Mouse (Mus musculus): Measurements from ENCODE around the gene Vasp. TPM values are rescaled to one million over a fixed set of nuclear protein-coding genes. Genes with fewer than 3 reads are reported as not detected.

Vasp gene
- polyA plus RNA-seq, 1 experiment from 2014 or later = 61.1 TPM

DNA sequence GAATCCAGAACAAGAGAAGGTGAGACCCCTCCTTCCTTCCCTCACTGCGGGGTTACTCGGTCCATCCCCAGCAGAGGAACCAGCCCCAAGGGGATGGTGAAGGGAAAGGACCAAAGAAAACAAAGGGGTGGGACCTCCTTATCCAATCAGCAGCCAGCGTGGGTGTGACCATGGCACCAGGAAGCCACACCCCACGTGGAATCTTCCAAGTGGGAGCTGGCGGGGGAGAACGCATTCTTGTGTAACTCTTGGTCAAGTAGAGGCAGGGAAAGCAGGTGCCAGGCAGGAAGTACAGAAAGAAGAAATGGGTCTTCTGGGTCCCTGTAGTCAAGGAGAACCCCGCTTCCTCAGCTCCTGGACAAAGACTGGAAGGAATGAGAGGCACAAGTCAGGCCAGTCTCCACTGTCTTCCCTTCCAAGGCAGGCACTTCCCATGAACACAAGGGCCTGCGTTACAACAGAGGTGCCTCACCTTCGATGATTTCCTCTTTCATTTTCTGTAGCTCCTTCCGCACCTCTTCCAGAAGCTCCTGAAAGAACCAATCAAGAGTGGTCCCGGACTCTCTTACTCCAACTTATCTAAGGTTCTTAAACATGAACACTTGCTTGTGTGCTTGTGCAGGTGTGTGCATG, 14.1 kb downstream of the Vasp start:
- peaks cover 6% of the 10 kb centered on the region for H3K4me1 ChIP-seq
- peak; percentile 74 for DNase-seq (ENCODE audit: low spot score)
- no peaks in the 10 kb centered on the region for H3K27me3 ChIP-seq (replicated peaks; ENCODE audit: low read depth, poor library complexity, severe bottlenecking)
- H3K4me3 ChIP-seq = 0 out of 2 replicates have a peak overlapping the region, but pooled peaks have one; percentile 23
- peaks cover 78% of the 10 kb centered on the region for H3K36me3 ChIP-seq (replicated peaks)
- no peak overlapping the region for H3K27ac ChIP-seq (replicated peaks)
- H3K9me3 ChIP-seq = no peaks in the 10 kb centered on the region
- WGBS = 34% methylated on average over 11 of the region's 11 CpGs

DNA sequence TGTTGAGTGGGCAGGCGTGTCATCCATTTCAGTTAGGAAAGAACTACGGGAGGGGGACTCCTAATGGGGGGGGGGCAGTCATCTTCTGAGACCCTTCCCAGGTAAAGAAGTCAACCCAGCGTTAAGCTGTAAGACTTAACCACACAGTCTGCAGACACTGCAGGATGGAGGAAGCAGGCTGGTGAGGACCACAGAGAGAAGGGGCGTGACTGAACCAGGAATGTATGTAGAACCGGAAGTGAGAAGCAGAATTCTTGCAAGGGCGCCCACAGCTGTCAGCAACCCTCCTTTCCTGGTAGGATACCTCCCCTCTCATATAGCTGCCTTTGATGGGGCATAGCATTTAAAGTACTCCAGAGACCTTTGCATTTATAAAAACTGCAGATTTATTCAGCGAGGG, 15.1 kb downstream of the Vasp start:
- Histone ChIP-seq H3K4me1 (peaks cover 6% of the 10 kb centered on the region), H3K27ac (replicated peaks) (no peak overlapping the region), H3K9me3 (no peaks in the 10 kb centered on the region), H3K27me3 (replicated peaks; ENCODE audit: low read depth, poor library complexity, severe bottlenecking) (no peaks in the 10 kb centered on the region), H3K36me3 (replicated peaks) (peaks cover 69% of the 10 kb centered on the region), H3K4me3 (no peak overlapping the region)
- DNase-seq (ENCODE audit: low spot score) = no peak
- WGBS = 86% methylated on average over 7 of the region's 7 CpGs

DNA sequence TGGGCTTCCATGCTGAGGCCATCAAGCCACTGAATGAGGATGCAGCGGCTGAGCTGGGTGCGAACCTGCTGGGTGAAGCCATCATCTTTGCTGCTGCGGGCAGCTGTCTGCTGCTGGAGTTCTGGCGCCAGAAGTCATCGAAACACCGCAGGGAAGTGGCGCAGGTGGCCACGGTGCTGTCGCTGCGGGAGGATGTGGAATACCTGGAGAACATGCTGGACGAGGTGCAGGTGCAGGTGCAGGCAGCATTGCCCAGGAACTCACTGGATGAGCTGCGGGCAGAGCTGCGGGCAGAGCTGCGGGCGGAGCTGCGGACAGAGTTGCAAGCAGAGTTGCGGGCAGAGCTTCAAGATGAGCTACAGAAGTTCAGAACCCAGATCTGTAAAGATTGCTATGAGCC, 16.2 kb downstream of the Vasp start:
- H3K27ac ChIP-seq (replicated peaks) = no peak overlapping the region
- no peaks in the 10 kb centered on the region for H3K27me3 ChIP-seq (replicated peaks; ENCODE audit: low read depth, poor library complexity, severe bottlenecking)
- peaks cover 6% of the 10 kb centered on the region for H3K4me1 ChIP-seq
- no peak for DNase-seq (ENCODE audit: low spot score)
- no peak overlapping the region for H3K4me3 ChIP-seq
- H3K9me3 ChIP-seq = no peaks in the 10 kb centered on the region
- H3K36me3 ChIP-seq (replicated peaks) = peaks cover 57% of the 10 kb centered on the region
- 86% methylated on average over 17 of the region's 17 CpGs for WGBS

DNA sequence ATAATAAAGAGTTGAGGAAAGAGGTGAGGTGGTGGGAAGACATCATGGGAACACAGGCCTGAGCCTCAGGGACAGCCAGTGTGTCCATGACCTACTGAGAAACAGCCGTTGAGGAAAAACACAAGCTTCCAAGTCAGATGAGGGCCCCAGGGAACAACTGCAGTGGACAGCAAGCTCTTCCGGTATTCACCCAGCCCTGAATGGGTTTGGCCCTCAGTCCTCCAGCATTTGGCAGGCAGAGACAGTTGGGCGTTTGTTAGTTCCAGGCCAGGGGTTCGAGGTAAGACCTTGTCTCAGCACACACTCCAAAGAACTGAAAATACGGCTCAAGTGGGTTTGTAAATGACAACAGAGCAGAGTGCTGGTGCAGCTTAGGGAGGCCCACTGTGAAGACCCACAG, 18.2 kb downstream of the Vasp start:
- 65% methylated on average over 5 of the region's 5 CpGs for WGBS
- H3K4me3 ChIP-seq = no peak overlapping the region
- H3K4me1 ChIP-seq = peaks cover 6% of the 10 kb centered on the region
- DNase-seq (ENCODE audit: low spot score) = no peak
- no peaks in the 10 kb centered on the region for H3K27me3 ChIP-seq (replicated peaks; ENCODE audit: low read depth, poor library complexity, severe bottlenecking)
- no peaks in the 10 kb centered on the region for H3K9me3 ChIP-seq
- H3K36me3 ChIP-seq (replicated peaks) = peaks cover 40% of the 10 kb centered on the region
- H3K27ac ChIP-seq (replicated peaks) = no peak overlapping the region

DNA sequence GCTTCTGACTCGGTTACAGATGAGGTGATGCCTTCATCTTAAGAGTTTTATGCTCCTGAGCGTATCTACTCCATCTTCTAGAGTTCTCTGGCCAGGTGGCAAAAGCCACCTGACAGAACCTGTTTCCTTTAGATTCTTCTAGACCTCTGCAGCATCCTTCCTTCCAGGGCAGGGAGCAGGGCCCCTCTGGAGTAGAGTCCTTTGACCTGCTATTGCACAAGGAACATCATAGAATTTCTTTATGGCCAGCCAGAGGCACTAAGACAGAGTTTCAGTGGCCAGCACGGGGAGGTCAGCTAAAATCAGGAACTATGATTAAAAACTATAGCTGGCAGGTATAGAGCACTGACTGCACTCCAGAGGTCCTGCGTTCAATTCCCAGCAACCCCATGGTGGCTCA, 19.5 kb downstream of the Vasp start:
- Histone ChIP-seq H3K4me1 (no peaks in the 10 kb centered on the region), H3K4me3 (no peak overlapping the region), H3K9me3 (no peaks in the 10 kb centered on the region), H3K27ac (replicated peaks) (no peak overlapping the region), H3K27me3 (replicated peaks; ENCODE audit: low read depth, poor library complexity, severe bottlenecking) (no peaks in the 10 kb centered on the region), H3K36me3 (replicated peaks) (peaks cover 34% of the 10 kb centered on the region)
- 83% methylated on average over 4 of the region's 4 CpGs for WGBS
- no peak for DNase-seq (ENCODE audit: low spot score)

DNA sequence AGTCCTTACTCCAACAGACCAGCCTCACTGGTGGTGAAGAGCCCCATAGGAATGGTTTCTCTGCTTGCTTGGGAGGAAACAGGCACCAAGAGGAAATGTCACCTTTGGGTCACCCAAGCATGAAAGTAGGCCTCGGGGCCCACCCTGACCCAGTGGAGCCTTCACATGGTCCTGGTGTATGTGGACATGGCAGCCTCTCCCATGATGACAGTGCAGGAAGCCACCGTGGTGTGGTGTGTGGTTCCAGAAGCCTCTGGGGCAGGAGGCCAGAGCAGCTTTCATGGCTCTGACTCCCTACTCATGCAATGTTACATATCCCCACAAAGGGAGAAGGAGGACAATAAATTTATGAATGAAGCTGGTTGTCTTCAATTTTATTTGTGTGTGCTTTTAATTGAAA, 24.1 kb downstream of the Vasp start:
- no peak overlapping the region for H3K27ac ChIP-seq (replicated peaks)
- WGBS = 95% methylated on average over 2 of the region's 2 CpGs
- no peaks in the 10 kb centered on the region for H3K9me3 ChIP-seq
- H3K27me3 ChIP-seq (replicated peaks; ENCODE audit: low read depth, poor library complexity, severe bottlenecking) = no peaks in the 10 kb centered on the region
- H3K4me1 ChIP-seq = no peaks in the 10 kb centered on the region
- DNase-seq (ENCODE audit: low spot score) = no peak
- H3K36me3 ChIP-seq (replicated peaks) = peaks cover 44% of the 10 kb centered on the region
- H3K4me3 ChIP-seq = no peak overlapping the region

DNA sequence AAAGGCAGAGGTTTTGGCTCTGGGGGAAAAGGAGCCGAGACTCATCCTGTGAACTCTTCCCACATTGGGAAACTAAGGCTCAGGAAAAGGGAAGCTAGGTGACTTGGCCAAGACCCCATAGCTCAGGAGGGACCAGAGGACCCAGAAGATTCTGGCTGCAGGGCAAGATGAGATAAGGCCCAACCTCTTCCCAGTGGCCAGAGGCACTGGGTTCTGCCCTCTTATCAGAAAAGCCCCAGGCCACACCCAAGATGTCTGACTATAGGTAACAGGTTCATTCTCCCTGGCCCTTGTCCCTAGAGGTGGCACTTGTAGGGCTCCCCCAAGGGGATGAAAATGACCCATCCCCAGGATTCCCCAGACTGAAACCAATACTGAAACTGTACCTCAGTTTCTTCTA, 24.8 kb downstream of the Vasp start:
- WGBS = 92% methylated on average over 1 of the region's 1 CpGs
- no peak overlapping the region for H3K4me3 ChIP-seq

DNA sequence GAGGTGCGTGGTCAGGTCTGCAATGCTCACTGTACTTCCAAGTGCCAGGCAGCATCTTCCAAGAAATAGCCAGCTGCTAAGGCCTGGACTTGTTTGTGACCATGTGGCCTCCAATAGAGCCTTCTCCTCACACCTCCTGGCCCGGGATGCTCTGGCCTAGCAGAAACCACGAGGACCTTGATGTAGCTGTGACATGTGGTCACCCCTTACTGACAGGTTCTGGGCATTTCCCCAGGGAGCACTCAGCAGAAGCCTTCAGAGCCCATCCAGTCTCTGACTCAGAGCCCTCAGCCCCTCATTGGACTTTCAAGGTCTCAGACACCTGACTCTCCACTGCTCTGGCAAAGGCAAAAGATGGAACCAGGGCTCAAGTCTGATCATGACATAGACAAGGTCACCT, 26.5 kb downstream of the Vasp start:
- Histone ChIP-seq H3K9me3 (no peaks in the 10 kb centered on the region), H3K36me3 (replicated peaks) (peaks cover 54% of the 10 kb centered on the region), H3K4me1 (no peaks in the 10 kb centered on the region), H3K4me3 (no peak overlapping the region), H3K27me3 (replicated peaks; ENCODE audit: low read depth, poor library complexity, severe bottlenecking) (no peaks in the 10 kb centered on the region), H3K27ac (replicated peaks) (no peak overlapping the region)
- 94% methylated on average over 3 of the region's 3 CpGs for WGBS
- no peak for DNase-seq (ENCODE audit: low spot score)

More for the DNA sequence above, 24.8 kb downstream of the Vasp start:
- H3K27ac ChIP-seq (replicated peaks) = no peak overlapping the region
- peaks cover 44% of the 10 kb centered on the region for H3K36me3 ChIP-seq (replicated peaks)
- DNase-seq (ENCODE audit: low spot score) = no peak
- no peaks in the 10 kb centered on the region for H3K9me3 ChIP-seq
- no peaks in the 10 kb centered on the region for H3K27me3 ChIP-seq (replicated peaks; ENCODE audit: low read depth, poor library complexity, severe bottlenecking)
- H3K4me1 ChIP-seq = no peaks in the 10 kb centered on the region

DNA sequence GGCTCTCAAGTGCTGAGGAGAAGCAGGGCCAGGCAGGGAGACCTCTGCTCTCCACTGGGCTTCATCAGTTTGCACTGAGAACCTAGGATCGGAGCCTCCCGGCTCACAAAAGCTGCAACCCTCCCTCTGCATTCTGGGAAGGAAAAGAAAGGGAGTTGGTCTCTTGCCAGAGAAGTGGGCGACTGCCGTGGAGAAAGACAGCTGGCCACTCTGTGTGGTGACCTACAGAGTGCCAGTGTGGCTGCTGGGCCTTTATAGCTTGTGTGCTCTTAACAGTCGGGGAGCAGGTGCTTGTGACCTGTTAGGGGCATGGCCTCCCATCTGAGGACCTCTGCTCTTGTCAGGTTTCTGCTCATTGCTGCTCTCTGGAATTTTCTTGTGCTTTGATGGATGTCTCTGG, 27.8 kb downstream of the Vasp start:
- H3K27ac ChIP-seq (replicated peaks) = no peak overlapping the region
- H3K4me3 ChIP-seq = no peak overlapping the region
- 92% methylated on average over 5 of the region's 5 CpGs for WGBS
- H3K9me3 ChIP-seq = no peaks in the 10 kb centered on the region
- H3K27me3 ChIP-seq (replicated peaks; ENCODE audit: low read depth, poor library complexity, severe bottlenecking) = no peaks in the 10 kb centered on the region
- H3K4me1 ChIP-seq = no peaks in the 10 kb centered on the region
- no peak for DNase-seq (ENCODE audit: low spot score)
- peaks cover 51% of the 10 kb centered on the region for H3K36me3 ChIP-seq (replicated peaks)

DNA sequence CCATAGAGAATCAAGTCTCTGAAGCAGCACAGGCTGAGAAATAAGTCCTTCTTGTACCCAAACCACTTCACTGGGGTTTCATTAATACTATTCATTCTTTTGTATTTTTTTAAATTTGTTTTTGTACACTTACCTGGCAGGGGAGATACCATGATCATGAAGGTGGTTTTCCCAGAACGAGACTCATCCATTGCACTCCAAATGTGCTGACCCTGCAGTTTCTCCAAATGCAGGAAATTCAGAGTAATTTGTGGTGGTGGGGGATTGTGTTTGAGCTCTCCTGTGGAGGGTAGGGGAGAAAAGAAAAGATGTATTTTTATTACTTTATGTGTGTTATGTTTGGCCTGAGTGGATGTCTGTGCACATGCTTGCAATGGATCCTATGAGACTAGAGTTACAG, 29.6 kb downstream of the Vasp start:
- no peaks in the 10 kb centered on the region for H3K27me3 ChIP-seq (replicated peaks; ENCODE audit: low read depth, poor library complexity, severe bottlenecking)
- no peak for DNase-seq (ENCODE audit: low spot score)
- H3K36me3 ChIP-seq (replicated peaks) = peaks cover 42% of the 10 kb centered on the region
- no peaks in the 10 kb centered on the region for H3K9me3 ChIP-seq
- 96% methylated on average over 1 of the region's 1 CpGs for WGBS
- H3K4me1 ChIP-seq = no peaks in the 10 kb centered on the region
- no peak overlapping the region for H3K27ac ChIP-seq (replicated peaks)
- H3K4me3 ChIP-seq = no peak overlapping the region

DNA sequence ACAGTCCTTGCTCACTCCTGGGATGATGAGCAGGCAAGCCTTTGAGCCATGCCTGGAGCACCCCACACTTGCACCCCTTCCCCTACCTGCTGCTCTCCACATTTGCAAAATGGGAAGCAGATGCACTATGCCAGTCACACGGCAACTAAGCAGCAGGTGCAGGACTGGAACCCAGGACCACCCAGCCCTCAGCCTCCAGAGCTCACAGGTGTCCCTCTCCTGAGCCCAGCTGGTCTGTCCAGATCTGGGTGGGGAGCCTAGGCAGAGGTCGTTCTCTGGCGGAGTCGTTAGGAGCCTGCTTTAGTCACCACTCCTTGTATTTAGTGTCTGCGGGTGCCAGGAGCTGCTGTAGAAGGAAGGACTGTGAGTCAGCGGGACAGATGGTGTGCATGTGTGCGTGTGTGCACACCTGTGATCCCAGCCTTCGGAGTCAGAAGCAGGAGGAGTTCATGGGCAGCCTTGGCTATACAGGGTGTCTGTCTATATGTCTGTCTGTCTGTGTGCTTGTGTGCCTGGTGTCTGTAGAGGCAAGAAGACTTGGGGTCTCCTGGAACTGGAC, 30.6 kb downstream of the Vasp start:
- 91% methylated on average over 8 of the region's 8 CpGs for WGBS
- Histone ChIP-seq H3K36me3 (replicated peaks) (peaks cover 33% of the 10 kb centered on the region), H3K4me3 (no peak overlapping the region; the same call in 1 of the 2 replicates), H3K27ac (replicated peaks) (no peak overlapping the region), H3K4me1 (no peaks in the 10 kb centered on the region), H3K9me3 (no peaks in the 10 kb centered on the region), H3K27me3 (replicated peaks; ENCODE audit: low read depth, poor library complexity, severe bottlenecking) (no peaks in the 10 kb centered on the region)
- DNase-seq (ENCODE audit: low spot score) = no peak

DNA sequence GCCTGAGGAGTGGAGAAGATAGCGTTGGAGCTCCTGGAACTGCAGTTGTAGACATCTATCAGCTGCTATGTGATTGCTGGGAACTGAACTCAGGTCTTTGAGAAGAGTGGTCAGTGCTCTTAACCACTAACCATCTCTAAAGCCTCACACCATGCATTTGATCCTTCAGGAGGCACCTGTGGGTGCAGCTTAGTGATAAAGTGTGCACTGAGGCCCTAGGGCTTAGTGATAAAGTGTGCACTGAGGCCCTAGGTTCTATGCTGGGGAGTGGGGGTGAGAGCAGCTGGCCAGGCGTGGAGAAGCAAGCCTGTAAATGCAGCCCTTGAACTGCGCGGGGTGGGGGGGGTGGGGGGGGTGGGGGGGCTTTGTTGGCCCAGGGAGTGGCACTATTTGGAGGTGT, 31.6 kb downstream of the Vasp start:
- peaks cover 24% of the 10 kb centered on the region for H3K36me3 ChIP-seq (replicated peaks)
- no peaks in the 10 kb centered on the region for H3K27me3 ChIP-seq (replicated peaks; ENCODE audit: low read depth, poor library complexity, severe bottlenecking)
- no peak for DNase-seq (ENCODE audit: low spot score)
- H3K27ac ChIP-seq (replicated peaks) = no peak overlapping the region
- WGBS = 62% methylated on average over 4 of the region's 4 CpGs
- no peaks in the 10 kb centered on the region for H3K9me3 ChIP-seq
- no peaks in the 10 kb centered on the region for H3K4me1 ChIP-seq
- H3K4me3 ChIP-seq = no peak overlapping the region

DNA sequence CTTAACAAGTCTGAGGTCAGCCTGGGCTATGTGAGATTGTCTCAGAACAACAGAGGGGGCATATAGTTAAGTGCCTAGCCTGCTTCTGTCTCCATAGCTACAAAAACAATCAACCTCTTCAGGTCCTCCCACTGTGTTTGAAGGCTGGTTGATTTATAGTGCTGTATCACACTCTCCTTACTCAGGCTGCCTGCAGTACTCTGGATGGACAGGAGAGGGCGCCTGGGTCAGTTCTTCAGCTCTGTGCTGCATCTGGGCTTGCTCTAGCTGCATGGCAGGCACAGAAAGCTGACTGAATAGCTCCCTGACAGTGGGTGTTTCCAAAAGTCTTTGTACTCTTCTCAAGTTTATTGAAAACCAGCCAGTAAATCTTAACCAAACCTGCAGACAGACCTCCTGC, 32.2 kb downstream of the Vasp start:
- DNase-seq (ENCODE audit: low spot score) = peak; percentile 90
- 0 out of 2 replicates have a peak overlapping the region, but pooled peaks have one; percentile 10 for H3K27ac ChIP-seq (replicated peaks)
- 0% methylated on average over 1 of the region's 1 CpGs for WGBS
- no peak overlapping the region for H3K4me3 ChIP-seq
- H3K27me3 ChIP-seq (replicated peaks; ENCODE audit: low read depth, poor library complexity, severe bottlenecking) = no peaks in the 10 kb centered on the region
- peaks cover 22% of the 10 kb centered on the region for H3K36me3 ChIP-seq (replicated peaks)
- H3K9me3 ChIP-seq = no peaks in the 10 kb centered on the region
- H3K4me1 ChIP-seq = no peaks in the 10 kb centered on the region

Measured in embryonic facial prominence, embryonic 10.5 days (tissue).